Mouse (Mus musculus): ENCODE measurements around the gene Map3k20. TPM values are rescaled to one million over a fixed set of nuclear protein-coding genes. Genes with fewer than 3 reads are reported as not detected.

Gene Map3k20
- polyA plus RNA-seq, 2 experiments = 5.6 to 7.5 TPM

GRCm38 (mm10) chr2:72379425-72379824 is 94.0 kb downstream of the Map3k20 start:
- H3K27me3 ChIP-seq (ENCODE audit: control insufficient read depth, insufficient read depth, low read length) = no peaks in the 10 kb centered on the region
- no peaks in the 10 kb centered on the region for H3K4me1 ChIP-seq (replicated peaks; ENCODE audit: control insufficient read depth in 2 of 2, insufficient read depth in 2 of 2, low read length in 1 of 2)
- no peak overlapping the region for H3K4me2 ChIP-seq (ENCODE audit: low read depth)
- DNase-seq (ENCODE audit: low read depth in 3 of 3, low spot score in 3 of 3) (no peak), ATAC-seq (ENCODE audit: insufficient read depth) (no peak)
- no peak overlapping the region for H3K27ac ChIP-seq
- 47% methylated on average over 11 of the region's 11 CpGs for WGBS (ENCODE audit: insufficient replicate concordance)
- no peaks in the 10 kb centered on the region for H3K9me3 ChIP-seq (ENCODE audit: control insufficient read depth, low read length)
- no peak overlapping the region for H3K4me3 ChIP-seq (ENCODE audit: insufficient read depth in 1 of 2, low read depth in 2 of 2, low read length in 2 of 2)
- no peak for TF ChIP-seq EP300 (IDR thresholded peaks at IDR 0.05; ENCODE audit: low read depth)
- TF ChIP-seq CTCF (IDR thresholded peaks at IDR 0.05; ENCODE audit: low read depth) = no peak
- H3K9ac ChIP-seq (replicated peaks) = no peak overlapping the region
- H3K36me3 ChIP-seq (replicated peaks; ENCODE audit: control insufficient read depth, insufficient read depth, low read depth) = peaks cover 5% of the 10 kb centered on the region; the same call in 1 of the 2 replicates

GRCm38 (mm10) chr2:72382662-72383061 is 97.2 kb downstream of the Map3k20 start:
- DNase-seq (ENCODE audit: low read depth in 3 of 3, low spot score in 3 of 3) (no peak), ATAC-seq (ENCODE audit: insufficient read depth) (no peak)
- TF ChIP-seq EP300 (IDR thresholded peaks at IDR 0.05; ENCODE audit: low read depth) = no peak
- TF ChIP-seq CTCF (IDR thresholded peaks at IDR 0.05; ENCODE audit: low read depth) = no peak
- Histone ChIP-seq H3K27me3 (ENCODE audit: control insufficient read depth, insufficient read depth, low read length) (no peaks in the 10 kb centered on the region), H3K4me3 (ENCODE audit: insufficient read depth in 1 of 2, low read depth in 2 of 2, low read length in 2 of 2) (no peak overlapping the region), H3K36me3 (replicated peaks; ENCODE audit: control insufficient read depth, insufficient read depth, low read depth) (peaks cover 5% of the 10 kb centered on the region; the same call in 1 of the 2 replicates), H3K9me3 (ENCODE audit: control insufficient read depth, low read length) (no peaks in the 10 kb centered on the region), H3K4me2 (ENCODE audit: low read depth) (no peak overlapping the region), H3K9ac (replicated peaks) (no peak overlapping the region), H3K4me1 (replicated peaks; ENCODE audit: control insufficient read depth in 2 of 2, insufficient read depth in 2 of 2, low read length in 1 of 2) (no peaks in the 10 kb centered on the region), H3K27ac (no peak overlapping the region)
- 77% methylated on average over 6 of the region's 6 CpGs for WGBS (ENCODE audit: insufficient replicate concordance)

- Histone ChIP-seq H3K9me3 (ENCODE audit: control insufficient read depth, low read length) (no peaks in the 10 kb centered on the region), H3K4me1 (replicated peaks; ENCODE audit: control insufficient read depth in 2 of 2, insufficient read depth in 2 of 2, low read length in 1 of 2) (no peaks in the 10 kb centered on the region), H3K4me3 (ENCODE audit: insufficient read depth in 1 of 2, low read depth in 2 of 2, low read length in 2 of 2) (no peak overlapping the region), H3K27me3 (ENCODE audit: control insufficient read depth, insufficient read depth, low read length) (no peaks in the 10 kb centered on the region), H3K9ac (replicated peaks) (no peak overlapping the region), H3K36me3 (replicated peaks; ENCODE audit: control insufficient read depth, insufficient read depth, low read depth) (peaks cover 5% of the 10 kb centered on the region; the same call in 1 of the 2 replicates), H3K4me2 (ENCODE audit: low read depth) (no peak overlapping the region), H3K27ac (no peak overlapping the region)
- DNase-seq (ENCODE audit: low read depth in 3 of 3, low spot score in 3 of 3) (no peak), ATAC-seq (ENCODE audit: insufficient read depth) (no peak)
- WGBS (ENCODE audit: insufficient replicate concordance) = 81% methylated on average over 11 of the region's 11 CpGs
- TF ChIP-seq EP300 (IDR thresholded peaks at IDR 0.05; ENCODE audit: low read depth) (no peak), CTCF (IDR thresholded peaks at IDR 0.05; ENCODE audit: low read depth) (no peak)
Observed at GRCm38 (mm10) chr2:72383321-72383720, 97.9 kb downstream of the Map3k20 start.

GRCm38 (mm10) chr2:72389411-72389810 is 104.0 kb downstream of the Map3k20 start:
- Histone ChIP-seq H3K36me3 (replicated peaks; ENCODE audit: control insufficient read depth, insufficient read depth, low read depth) (no peaks in the 10 kb centered on the region), H3K4me2 (ENCODE audit: low read depth) (no peak overlapping the region), H3K9ac (replicated peaks) (no peak overlapping the region), H3K27me3 (ENCODE audit: control insufficient read depth, insufficient read depth, low read length) (no peaks in the 10 kb centered on the region), H3K4me3 (ENCODE audit: insufficient read depth in 1 of 2, low read depth in 2 of 2, low read length in 2 of 2) (no peak overlapping the region), H3K4me1 (replicated peaks; ENCODE audit: control insufficient read depth in 2 of 2, insufficient read depth in 2 of 2, low read length in 1 of 2) (no peaks in the 10 kb centered on the region), H3K9me3 (ENCODE audit: control insufficient read depth, low read length) (no peaks in the 10 kb centered on the region), H3K27ac (no peak overlapping the region)
- WGBS (ENCODE audit: insufficient replicate concordance) = 81% methylated on average over 13 of the region's 13 CpGs
- ATAC-seq (ENCODE audit: insufficient read depth) = no peak
- TF ChIP-seq EP300 (IDR thresholded peaks at IDR 0.05; ENCODE audit: low read depth) = no peak
- TF ChIP-seq CTCF (IDR thresholded peaks at IDR 0.05; ENCODE audit: low read depth) = no peak
- no peak for DNase-seq (ENCODE audit: low read depth in 3 of 3, low spot score in 3 of 3)

- TF ChIP-seq CTCF (IDR thresholded peaks at IDR 0.05; ENCODE audit: low read depth) (peak; percentile 99), EP300 (IDR thresholded peaks at IDR 0.05; ENCODE audit: low read depth) (no peak)
- H3K27ac ChIP-seq = no peak overlapping the region
- H3K4me2 ChIP-seq (ENCODE audit: low read depth) = no peak overlapping the region
- no peak overlapping the region for H3K4me3 ChIP-seq (ENCODE audit: insufficient read depth in 1 of 2, low read depth in 2 of 2, low read length in 2 of 2)
- H3K9ac ChIP-seq (replicated peaks) = no peak overlapping the region
- peak; percentile 50 to 59 (median 56) for DNase-seq (ENCODE audit: low read depth in 3 of 3, low spot score in 3 of 3)
- H3K9me3 ChIP-seq (ENCODE audit: control insufficient read depth, low read length) = no peaks in the 10 kb centered on the region
- WGBS (ENCODE audit: insufficient replicate concordance) = 24% methylated on average over 9 of the region's 9 CpGs
- H3K27me3 ChIP-seq (ENCODE audit: control insufficient read depth, insufficient read depth, low read length) = no peaks in the 10 kb centered on the region
- H3K36me3 ChIP-seq (replicated peaks; ENCODE audit: control insufficient read depth, insufficient read depth, low read depth) = no peaks in the 10 kb centered on the region
- no peaks in the 10 kb centered on the region for H3K4me1 ChIP-seq (replicated peaks; ENCODE audit: control insufficient read depth in 2 of 2, insufficient read depth in 2 of 2, low read length in 1 of 2)
- no peak for ATAC-seq (ENCODE audit: insufficient read depth)
Observed at GRCm38 (mm10) chr2:72389942-72390341, 104.5 kb downstream of the Map3k20 start.

Data from liver, embryonic 14.5 days (tissue).